Mouse (Mus musculus) small intestine, adult 2 months (tissue): ENCODE data around the gene Ubiad1.

Experiments used
- CTCF ChIP-seq: fragments of 200-500 bp; IDR thresholded peaks from 2 replicates; pipeline ENCODE4 v1.5.1; 2012; ENCODE audit warnings: low read depth, mild to moderate bottlenecking, control low read depth, inconsistent platforms, low read length, moderate library complexity, mixed read lengths; ENCODE audit not compliant: insufficient replicate concordance, insufficient read length; ENCODE audit errors: extremely low read depth
- POLR2A ChIP-seq: fragments of 200-500 bp; IDR thresholded peaks from 2 replicates; pipeline ENCODE4 v1.6.1; 2012; ENCODE audit warnings: low read depth, mild to moderate bottlenecking, control low read depth, inconsistent platforms, low read length, moderate library complexity

DNA sequence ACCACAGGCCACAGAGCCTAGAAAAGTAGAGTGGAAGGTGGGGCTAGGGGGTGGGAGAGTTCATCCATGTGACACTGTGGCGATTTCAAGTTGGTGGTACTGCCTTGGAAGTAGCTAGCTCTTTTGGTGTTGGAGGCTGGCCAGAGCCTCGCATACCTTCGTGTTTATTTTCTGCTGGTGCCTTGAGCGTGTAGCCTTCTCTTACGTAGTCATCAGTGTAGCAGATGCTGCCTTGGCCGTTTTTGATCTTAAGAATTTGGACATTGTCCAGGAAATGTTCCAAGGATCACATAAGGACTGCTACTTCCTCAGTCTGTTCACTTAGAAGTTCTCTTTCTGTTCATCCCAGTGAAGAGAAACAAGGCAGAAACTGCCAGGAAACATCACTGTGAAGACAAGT, 45.9 kb upstream of the Ubiad1 start:
- no peak for TF ChIP-seq POLR2A
- TF ChIP-seq CTCF: no peak
